Mouse (Mus musculus) layer of hippocampus, adult 18-20 months (tissue): ENCODE data around the gene Ushbp1. TPM values are rescaled to one million over a fixed set of nuclear protein-coding genes. Genes with fewer than 3 reads are reported as not detected.

Source experiments
- DNase-seq, 2 experiments: peaks; one replicate each; pipeline ENCODE4 v3.0.0; 2022; ENCODE audit warnings: low spot score in 2 of 2
- total RNA-seq, 2 experiments: library from RNA; stranded (reverse); gene quantifications; 2 replicates each; pipeline ENCODE4 v1.2.3; 2021

Gene Ushbp1
- total RNA-seq, 2 experiments from 2014 or later, result 3.3 TPM

DNA sequence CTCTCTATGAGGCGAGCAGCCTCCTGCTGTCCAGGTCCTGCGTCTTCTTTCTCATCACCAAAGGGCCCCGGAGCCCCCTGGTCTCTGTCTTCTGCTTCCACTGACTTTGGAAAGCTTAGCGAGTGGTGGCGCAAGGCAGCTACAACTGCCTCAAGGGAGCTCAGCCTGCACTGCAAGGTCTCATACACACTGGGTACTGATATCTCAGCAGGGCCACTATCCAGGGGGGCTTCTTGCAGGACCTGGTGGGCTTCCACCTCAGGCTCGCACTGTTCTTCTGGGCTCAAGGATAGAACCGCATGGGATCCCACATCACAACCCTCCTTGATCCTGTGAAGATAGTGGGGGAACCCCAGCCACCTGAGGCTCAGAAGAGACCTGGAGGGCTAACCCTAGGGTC is 1.1 kb downstream of the Ushbp1 start:
- DNase-seq, result no peak

DNA sequence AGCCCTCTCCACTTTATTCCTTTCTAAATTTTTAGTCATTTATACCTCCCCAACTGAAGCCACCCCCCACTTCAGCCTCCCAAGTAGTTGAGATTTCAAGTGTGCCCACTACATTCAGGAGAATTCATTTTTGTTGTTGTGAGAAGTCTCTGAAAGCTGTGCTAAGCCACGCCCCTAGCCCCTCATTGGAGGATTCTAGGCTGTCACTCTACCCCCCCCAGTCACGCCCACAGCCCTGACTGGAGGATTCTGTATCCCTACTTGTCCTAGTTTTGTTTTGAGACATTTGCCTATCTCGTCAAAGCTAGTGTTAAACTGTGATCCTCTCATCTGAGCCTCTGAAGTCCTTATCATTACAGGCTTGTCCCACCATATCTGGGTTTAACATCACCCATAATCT is 2.7 kb downstream of the Ushbp1 start:
- DNase-seq, result no peak

DNA sequence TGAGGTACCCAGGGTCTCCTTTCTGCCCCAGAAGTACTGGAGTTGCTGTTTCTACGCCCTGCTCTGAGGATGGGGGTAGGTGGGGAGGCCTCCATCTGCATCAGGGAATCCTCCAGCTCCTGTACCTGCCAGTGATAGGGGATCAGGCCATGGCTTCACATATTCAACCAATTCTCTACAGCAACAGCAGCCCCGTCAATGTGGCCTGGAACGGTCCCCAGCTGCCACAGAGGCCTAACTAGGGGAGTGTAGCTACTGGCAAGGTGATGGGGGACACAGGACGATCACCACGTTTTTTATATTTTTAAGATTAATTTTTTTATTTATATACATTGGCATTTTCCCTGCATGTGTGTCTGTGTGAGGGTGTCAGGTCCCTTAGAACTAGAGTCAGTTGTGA is 3.2 kb downstream of the Ushbp1 start:
- DNase-seq, result no peak

DNA sequence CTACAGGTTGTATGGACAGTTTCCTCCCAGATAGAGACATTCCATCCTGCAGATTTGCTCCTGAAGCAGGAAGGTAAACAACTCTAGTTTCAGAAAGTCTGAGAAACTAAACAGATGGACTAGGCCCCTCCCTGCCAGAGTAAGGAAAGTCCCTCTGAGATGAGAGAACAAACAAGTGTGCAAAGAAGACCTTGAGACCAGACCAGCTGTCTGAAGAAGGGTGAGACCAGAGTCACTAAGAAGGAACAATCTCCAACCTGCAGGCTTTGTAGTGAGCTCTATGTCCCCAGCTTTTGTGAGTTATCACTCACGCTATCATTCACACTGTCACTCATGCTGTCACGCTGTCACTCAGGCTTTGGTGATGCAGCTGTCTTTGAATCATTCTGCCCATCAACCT is 3.9 kb downstream of the Ushbp1 start:
- no peak for DNase-seq

DNA sequence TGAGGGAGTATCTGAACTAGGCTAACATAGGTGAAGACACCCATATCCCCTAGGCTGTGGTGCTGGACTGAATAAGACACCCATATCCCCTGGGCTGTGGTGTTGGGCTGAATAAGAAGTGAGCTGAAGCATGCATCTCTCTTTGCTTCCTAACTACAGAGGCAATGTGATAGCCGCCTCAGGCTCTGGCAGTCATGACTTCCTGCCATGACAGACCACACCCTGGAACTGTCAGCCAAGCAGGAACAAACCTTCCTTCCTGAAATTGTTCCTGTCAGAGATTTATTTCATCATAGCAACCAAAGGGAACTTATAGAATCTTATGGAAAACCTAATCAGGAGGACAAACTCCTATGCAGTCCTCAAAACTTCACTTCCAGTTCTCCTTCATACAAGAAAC is 7.3 kb downstream of the Ushbp1 start:
- DNase-seq, result no peak

DNA sequence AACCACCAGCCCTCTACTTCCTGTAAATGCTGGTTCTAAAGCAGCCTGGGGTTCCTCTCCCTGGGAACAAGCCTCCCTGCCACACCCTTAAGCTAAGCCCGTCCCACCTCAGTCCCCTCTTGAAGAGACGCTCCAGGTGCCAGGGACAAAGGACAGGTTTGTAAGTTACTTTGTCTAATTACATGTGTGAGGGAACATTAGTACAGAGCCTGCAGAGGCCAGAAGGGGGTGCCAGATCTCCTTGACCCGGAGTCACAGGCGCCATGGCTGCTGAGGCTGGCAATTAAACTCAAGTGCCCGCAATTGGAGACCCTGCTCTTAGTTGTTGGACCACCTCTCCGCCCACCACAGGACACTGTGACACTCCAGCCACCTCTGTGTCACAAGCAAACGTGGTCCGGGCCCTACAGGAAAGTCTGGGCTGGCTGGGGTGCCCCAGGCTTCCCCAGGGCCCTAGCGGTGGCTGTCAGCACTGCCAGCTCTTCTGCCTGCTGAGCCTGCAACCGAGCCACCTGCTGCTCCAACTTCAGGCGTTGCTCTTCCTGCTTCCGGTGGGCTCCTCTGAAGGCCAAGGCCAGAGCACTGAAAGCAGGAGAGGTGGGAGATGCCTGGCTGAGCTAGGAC is 10.3 kb downstream of the Ushbp1 start:
- DNase-seq, result no peak

DNA sequence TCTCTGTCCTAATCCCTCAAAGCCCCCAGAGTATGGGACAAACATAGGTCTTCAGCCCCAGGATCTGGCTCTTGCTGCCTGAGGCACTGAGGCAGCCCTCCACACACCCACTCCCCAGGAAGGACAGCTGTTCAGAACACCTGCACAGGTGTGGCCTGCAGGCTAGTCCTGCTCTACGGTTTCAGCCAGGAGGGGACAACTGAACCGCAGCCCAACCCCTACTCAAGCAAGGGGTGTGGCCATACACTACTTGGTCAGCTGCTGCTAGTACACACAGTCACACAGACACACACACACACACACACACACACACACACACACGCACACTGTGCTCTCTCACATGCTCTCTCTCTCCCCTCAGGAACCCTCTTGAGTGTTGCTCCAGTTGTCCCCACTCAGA is 11.7 kb downstream of the Ushbp1 start:
- no peak for DNase-seq

DNA sequence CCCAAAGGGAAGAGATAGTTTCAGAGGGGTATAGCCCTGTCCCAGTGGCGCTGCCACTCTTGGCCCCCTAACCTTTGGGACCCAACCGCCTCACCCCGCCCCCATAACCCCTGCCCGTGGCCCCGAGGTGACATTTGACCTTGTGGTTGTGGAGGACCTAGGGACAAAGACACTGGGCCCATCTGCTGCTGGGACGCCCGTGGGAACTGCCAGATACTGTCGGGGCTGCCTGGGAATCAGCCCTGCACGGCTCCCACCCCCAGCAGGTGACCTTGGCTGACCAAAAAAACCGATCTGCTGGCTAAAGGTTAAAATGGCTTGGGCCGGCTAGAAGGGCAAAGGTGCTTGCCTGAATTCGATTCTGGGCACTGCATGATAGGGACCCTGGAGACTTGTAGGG is 12.2 kb downstream of the Ushbp1 start:
- no peak for DNase-seq

DNA sequence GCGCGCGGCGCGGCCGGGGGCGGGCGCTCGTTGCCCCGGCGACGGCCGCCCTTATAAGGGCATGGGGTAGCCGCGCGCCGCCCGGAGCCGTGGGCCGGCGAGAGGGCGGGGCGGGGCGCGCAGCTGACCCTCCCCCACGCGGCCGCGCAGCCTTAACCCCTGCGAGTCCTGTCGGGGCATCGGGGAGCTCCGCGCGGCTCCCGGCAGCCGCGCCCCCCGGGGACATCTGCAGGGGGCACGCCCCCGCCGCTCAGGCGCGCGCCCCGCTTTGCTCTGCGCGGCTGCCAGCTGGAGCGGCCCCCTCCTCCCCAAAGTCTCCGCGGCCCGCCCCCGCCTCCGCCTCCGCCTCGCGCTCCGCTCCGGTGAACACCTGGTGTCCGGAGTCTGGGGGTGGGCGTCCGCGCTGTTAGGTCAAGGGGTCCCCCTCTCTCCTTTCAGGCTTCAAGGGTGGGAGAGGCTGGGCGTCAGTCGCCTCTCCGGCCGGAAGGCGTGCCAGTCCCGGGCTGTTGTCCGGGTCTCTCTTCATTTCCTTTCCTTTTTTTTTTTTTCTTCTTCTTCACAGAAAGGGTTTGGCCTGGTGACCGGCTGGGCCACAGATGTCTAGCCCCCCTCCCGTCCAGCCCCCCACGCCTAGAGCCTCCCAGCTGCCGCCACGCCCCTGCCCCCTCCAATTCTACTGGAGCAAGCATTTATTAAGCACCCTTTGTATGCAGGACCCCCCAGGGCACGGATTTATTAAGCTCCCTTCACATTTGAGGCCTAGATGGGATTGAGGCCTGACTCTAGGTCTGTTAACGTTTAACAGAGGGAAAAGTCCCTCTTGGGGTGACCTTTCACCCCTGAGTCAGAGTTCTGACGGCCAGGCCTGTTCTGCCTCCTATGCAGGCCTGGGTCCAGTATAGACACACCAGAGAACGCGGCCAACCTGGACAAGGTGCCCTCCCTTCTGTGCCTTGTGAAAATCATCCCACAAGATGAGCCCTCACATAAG is 13.3 kb downstream of the Ushbp1 start:
- peak in 1 of 2 experiments; percentile 74 for DNase-seq

DNA sequence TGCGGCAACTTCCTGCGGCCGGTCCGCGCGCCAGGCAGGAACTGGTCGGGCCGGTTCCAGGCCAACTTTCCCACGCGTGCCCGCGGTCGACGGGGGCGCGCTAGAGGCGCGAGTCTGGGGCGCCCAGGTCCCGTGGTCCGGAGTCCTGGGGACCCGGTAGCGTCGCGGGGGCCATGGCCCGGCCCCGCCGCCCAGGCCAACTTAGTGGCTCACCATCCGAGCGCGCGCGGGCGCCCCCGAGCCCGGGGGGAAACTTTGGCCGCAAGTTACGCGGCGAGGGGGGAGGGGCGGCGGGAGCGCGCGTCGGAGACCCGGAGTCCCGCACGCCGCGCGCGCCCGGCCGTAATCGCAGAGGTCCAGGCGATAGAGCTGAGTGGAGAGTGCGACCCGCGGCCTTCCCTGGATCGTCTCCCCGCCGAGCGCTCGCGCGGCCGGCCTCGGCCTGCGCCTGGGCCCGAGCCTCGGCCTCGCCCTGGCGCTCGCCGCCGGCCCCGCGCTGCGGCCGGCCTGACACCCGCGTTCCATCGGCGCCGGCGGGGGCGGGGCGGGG is 14.1 kb downstream of the Ushbp1 start, which contains the start of gene Nr2f6:
Gene Nr2f6 (minus strand): TSS at position 540 of the 550 bp plus-strand sequence.
- DNase-seq, result peak in 1 of 2 experiments; percentile 52

DNA sequence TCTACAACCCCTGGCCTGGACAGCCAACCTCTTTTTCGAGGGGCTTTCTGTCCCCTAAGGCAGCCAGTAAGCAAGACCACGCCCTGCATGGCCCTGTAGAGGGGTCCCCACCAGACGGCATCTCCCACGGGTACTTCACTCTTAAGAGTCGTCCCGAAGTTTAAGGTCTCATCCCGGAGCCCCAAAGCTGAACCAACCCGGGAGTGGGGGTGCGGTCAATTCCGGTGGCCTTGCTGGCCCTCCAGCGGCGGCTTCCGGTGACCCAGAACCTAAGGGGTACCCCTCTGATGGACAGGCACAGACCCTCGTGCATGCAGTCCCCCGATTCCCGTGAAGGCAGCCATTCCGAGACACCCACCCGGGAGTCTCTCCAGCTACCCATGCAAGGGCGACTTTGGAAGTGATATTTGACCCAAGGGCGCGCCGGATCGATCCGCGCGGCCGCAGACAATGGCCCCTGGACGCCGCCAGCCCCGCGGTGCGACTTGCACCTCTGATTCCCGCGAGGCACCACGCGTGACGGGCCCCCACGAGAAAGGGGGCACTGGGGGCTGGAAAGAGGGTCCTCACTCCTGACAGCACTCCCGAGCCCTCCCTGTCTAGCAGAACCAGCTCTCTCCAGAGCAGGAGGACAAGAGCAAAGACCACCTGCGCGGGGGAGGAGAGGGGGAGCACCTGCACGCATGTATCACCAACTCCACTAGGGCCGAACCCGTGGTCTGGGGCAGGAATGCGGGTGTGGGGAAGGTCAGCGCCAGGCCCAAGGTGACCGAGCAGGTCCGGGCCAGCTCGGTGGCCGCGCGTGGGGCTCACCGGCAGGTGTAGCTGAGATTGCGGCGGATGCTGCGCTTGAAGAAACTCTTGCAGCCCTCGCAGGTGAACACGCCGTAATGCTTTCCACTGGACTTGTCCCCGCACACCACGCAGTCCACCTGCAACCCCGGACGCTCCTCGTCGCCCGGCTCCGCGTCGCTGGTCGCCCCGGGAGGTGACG is 15.1 kb downstream of the Ushbp1 start:
- DNase-seq, result no peak

DNA sequence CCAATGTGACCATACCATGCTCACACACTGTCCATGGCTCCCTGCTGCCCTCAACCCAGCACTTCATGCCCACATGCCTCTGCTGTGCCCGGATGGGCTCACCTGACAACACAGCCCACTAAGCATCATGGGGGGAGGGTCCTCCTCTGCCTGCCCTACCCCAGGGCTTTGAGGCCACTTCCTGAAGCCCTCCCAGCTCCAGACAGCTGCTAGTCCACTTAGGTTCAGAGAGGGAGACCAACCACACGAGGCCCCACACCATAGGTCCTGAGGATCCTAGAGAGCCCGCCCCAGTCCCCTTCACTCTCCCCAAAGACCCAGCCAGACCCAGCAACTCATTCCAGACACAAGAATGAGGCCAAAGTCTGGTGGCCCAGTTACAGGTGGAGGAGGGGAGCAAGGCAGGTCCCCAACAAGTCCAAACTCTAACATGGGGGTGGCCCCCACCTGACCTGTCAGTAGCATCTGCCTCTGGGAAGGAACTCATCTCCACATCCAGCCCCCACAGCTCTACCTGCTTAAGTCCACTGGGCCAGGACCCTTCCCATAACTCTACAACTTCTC is 16.0 kb downstream of the Ushbp1 start:
- DNase-seq, result no peak

DNA sequence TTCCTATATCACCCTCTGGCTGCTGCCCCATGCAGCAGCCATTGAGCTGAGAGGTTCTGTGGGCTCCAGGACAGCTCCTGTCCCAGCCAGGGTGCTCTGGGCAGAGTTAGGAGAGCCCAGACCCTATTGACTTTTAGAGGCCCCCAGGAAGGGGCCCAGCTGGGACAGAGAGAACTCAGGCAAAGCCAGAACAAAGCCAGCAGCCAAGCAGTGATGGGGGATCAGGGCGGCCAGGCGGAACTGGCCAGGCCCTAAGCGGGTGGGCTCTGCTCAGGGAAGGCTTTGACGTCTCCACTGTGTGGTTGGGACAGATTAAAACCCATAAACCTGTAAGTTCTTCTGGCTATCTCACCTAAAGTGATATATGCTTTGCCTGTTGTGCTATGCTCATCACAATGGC is 16.6 kb downstream of the Ushbp1 start:
- no peak for DNase-seq

DNA sequence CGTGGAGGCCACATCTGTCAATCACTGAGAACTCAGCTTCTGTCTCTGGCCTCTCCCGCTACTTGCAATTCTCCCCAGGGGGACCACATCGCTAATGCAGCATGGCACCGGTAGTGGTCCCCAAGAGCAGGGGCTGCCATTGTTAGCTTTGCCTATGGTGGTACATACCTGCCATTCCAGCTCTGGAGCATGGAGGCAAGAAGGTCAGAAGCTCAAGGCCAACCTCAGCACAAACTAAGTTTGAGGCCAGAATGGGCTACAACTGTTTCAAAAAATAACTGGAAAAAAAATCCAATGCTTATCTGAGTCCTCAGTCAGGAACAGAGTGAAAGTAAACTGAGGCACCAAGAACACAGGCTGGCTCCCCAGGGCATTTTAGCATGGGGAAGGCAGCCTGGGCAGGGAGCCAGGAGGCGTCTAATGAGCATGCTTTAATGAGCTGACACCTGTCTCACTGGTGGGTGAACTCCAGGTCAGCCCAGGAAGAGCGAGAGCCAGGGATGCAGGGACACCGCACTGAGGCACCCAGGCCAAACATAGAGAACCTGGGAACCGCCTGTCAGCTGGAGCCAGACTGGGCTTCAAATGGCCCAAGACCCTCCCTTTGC is 19.1 kb downstream of the Ushbp1 start:
- DNase-seq, result no peak

DNA sequence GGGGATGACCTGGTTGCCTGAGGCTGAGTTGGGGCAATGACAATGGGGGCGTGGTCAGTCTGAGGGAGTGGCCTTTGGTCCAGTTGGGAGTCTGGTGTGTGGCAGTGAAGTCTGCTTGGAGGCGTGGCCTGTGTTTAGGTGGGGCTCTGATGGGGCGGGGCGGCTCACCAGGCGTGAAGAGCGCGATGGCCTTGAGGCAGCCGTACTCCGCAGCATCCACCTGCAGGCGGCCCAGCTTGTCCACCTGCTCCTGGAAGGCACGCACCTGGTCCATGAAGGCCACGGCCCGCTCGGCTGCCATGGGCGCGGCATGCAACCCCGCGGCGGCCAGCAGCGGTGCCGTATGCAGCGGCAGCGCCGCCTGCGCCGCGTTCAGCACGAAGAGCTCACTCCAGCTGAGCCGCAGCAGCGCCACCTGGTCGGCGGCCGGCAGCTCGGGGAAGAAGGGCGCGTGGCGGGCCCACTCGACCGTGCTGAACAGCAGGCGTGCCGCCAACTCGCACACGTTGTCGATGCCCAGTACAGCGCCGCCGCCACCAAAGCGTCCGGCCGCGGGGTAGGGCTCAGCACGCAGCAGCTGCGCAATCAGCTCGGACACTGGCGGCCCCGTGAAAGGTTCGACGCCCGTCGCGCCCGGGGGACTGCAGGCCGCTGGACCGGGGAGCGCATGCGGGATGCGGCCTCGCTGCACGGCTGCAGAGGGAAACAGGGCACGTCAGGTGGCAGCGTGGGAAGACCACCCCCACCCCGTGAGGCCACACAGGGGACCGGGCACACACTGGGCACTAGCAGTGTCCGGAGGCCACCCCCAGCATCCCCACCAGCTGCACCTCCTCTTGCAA is 19.8 kb downstream of the Ushbp1 start:
- DNase-seq, result peak in 1 of 2 experiments; percentile 46

DNA sequence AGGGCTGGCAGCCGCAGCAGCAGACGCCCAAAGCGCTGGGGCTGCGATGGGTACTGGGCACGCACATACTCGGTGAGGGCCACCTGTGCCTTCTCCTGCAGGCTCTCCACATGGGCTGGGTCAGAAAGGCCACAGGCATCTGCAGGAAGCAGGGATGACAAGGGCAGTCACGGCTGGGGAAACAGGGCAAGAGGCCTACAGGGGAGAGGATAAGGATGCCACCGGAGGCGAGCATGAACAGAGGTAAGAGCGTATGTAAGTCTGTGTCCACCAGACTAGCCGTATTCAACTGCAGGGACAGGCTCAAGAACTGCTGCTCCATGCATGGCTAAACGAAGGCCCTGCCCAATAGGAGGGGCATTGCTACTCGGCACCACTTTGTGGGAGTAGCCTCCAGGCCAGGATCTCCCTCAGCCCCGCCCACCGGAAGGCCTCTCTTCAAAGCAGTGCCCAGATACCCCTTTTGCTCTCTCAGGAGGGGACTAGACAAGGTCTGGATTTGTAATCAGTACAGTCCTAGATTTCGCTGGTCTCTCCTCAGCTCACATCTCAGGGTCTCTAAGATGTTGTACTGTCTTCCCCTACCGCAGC is 20.9 kb downstream of the Ushbp1 start:
- no peak for DNase-seq

DNA sequence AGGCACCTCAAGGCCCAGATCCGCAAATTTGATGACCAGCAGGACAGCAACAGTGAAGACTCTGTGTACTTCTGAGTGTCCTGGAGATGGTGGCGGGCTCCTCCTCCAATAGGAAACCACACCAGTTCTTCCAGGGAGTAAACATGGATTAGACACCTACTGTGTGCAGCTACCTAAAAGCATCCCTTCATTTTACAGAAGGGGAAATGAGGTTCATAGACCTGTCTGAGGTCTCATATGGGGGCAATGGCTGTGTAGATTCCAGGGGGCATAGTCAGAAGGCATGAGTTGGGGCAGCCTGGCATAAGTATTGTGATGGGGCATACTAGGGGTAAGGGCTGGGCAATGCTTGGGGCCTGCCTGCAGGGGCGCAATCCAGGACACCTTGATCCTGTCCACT is 22.6 kb downstream of the Ushbp1 start:
- no peak for DNase-seq

DNA sequence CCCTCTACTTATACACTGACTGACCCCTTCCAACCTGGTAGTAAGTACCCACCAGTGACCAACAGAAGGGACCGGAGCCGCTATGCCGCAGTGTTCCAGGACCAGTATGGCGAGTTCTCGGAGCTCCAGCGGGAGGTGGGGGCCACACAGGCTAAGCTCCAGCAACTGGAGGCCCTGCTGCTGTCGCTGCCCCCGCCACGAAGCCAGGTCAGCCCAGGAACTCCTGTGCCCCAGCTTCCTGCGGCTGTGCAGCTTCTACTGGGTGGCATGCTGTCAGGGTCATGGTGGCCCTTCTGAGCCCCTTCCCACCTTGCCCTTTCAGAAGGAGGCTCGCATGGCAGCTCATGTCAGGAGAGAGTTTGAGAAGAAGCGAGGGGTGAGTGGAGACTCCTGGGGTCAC is 23.2 kb downstream of the Ushbp1 start:
- no peak for DNase-seq
